Mouse (Mus musculus): Measurements from ENCODE around the gene Ywhag.

GRCm38 (mm10) chr5:135888405-135889215 is 45.8 kb downstream of the Ywhag start:
- TF ChIP-seq CTCF (IDR thresholded peaks at IDR 0.05; ENCODE audit: insufficient read depth, low read length) (no peak), POLR2A (IDR thresholded peaks at IDR 0.05; ENCODE audit: borderline replicate concordance, extremely low read depth, low read depth, low read length) (peak; percentile 37; the same call in 1 of the 2 replicates)
